Mouse (Mus musculus) frontal cortex, postnatal 10 days (tissue): ENCODE measurements around the gene Ccl8.

ENCODE experiments used
- DNase-seq, 2 experiments: peaks; one replicate each; pipeline ENCODE4 v3.0.0; 2022; ENCODE audit warnings: low spot score in 2 of 2, mixed read lengths in 1 of 2

Ccl8 gene

GRCm38 (mm10) chr11:82114885-82115284 lies at the start of gene Ccl8:
TSS of gene Ccl8 (plus strand) at chr11:82115185.
- no peak for DNase-seq

GRCm38 (mm10) chr11:82066953-82067571 lies 47.9 kb upstream of the Ccl8 start:
- DNase-seq: no peak

- DNase-seq: no peak
Measured at GRCm38 (mm10) chr11:82071076-82071475, 43.9 kb upstream of the Ccl8 start.

- DNase-seq: no peak
Measured at GRCm38 (mm10) chr11:82072374-82072773, 42.6 kb upstream of the Ccl8 start.

GRCm38 (mm10) chr11:82072984-82073383 lies 42.0 kb upstream of the Ccl8 start:
- DNase-seq: no peak

GRCm38 (mm10) chr11:82073686-82074085 lies 41.3 kb upstream of the Ccl8 start:
- DNase-seq: no peak

- no peak for DNase-seq
Measured at GRCm38 (mm10) chr11:82077031-82077430, 38.0 kb upstream of the Ccl8 start.

GRCm38 (mm10) chr11:82078136-82078730 lies 36.8 kb upstream of the Ccl8 start:
- DNase-seq: no peak

- DNase-seq: no peak
Measured at GRCm38 (mm10) chr11:82080865-82081264, 34.1 kb upstream of the Ccl8 start.

GRCm38 (mm10) chr11:82084360-82084759 lies 30.6 kb upstream of the Ccl8 start:
- DNase-seq: no peak

GRCm38 (mm10) chr11:82099511-82100323 lies 15.3 kb upstream of the Ccl8 start:
- DNase-seq: no peak

- DNase-seq: no peak
Measured at GRCm38 (mm10) chr11:82101087-82101486, 13.9 kb upstream of the Ccl8 start.

GRCm38 (mm10) chr11:82101529-82101928 lies 13.5 kb upstream of the Ccl8 start, which contains the start of gene Ccl12:
TSS of gene Ccl12 (plus strand) at chr11:82101845.
- DNase-seq: peak in 1 of 2 experiments; percentile 9

- no peak for DNase-seq
Measured at GRCm38 (mm10) chr11:82109611-82110010, 5.4 kb upstream of the Ccl8 start.

- no peak for DNase-seq
Measured at GRCm38 (mm10) chr11:82110372-82111248, 4.4 kb upstream of the Ccl8 start.

- DNase-seq: no peak
Measured at GRCm38 (mm10) chr11:82116041-82116440, 1.1 kb downstream of the Ccl8 start.

- DNase-seq: no peak
Measured at GRCm38 (mm10) chr11:82132977-82133376, 18.0 kb downstream of the Ccl8 start.

GRCm38 (mm10) chr11:82136196-82136595 lies 21.2 kb downstream of the Ccl8 start:
- no peak for DNase-seq

- DNase-seq: no peak
Measured at GRCm38 (mm10) chr11:82139492-82140094, 24.6 kb downstream of the Ccl8 start.

- no peak for DNase-seq
Measured at GRCm38 (mm10) chr11:82159126-82159525, 44.1 kb downstream of the Ccl8 start.

- no peak for DNase-seq
Measured at GRCm38 (mm10) chr11:82163285-82163684, 48.3 kb downstream of the Ccl8 start.
